Mouse (Mus musculus) lung, postnatal 0 days (tissue): ENCODE measurements around the gene Fbxw27. TPM values are rescaled to one million over a fixed set of nuclear protein-coding genes. Genes with fewer than 3 reads are reported as not detected.
"Not testable (repeated sequence)": the region's sequence is repeated elsewhere in the genome, so short reads cannot be mapped to it uniquely, and the experiment has no call there.

Experiments
- ATAC-seq: fragments of 200-750 bp; cut with Nextera tagmentation; 2 replicates; pipeline ENCODE4 v1.8.0; 2017; ENCODE audit warnings: moderate library complexity
- DNase-seq: peaks from one replicate; pipeline ENCODE4 v3.0.0-alpha.2; 2016; ENCODE audit warnings: low spot score
- H3K27ac ChIP-seq: fragments of 300-500 bp; sonication (generic); 2 replicates; pipeline ENCODE4 v1.5.1; 2014; ENCODE audit warnings: antibody characterized with exemption, mild to moderate bottlenecking, low read length, mixed read lengths
- H3K27me3 ChIP-seq: fragments of 300-500 bp; sonication (generic); replicated peaks from 2 replicates; pipeline ENCODE4 v1.6.1; 2014; ENCODE audit warnings: low read length, mixed read lengths; ENCODE audit not compliant: insufficient read depth
- H3K36me3 ChIP-seq: fragments of 300-500 bp; sonication (generic); 2 replicates; pipeline ENCODE4 v1.6.1; 2014; ENCODE audit warnings: low read length, mixed read lengths; ENCODE audit not compliant: insufficient read depth
- H3K4me1 ChIP-seq: fragments of 300-500 bp; sonication (generic); 2 replicates; pipeline ENCODE4 v1.6.1; 2014; ENCODE audit warnings: antibody characterized with exemption, low read depth, low read length, mixed read lengths; ENCODE audit not compliant: insufficient read depth
- H3K4me2 ChIP-seq: fragments of 300-500 bp; sonication (generic); replicated peaks from 2 replicates; pipeline ENCODE4 v1.6.1; 2014; ENCODE audit warnings: low read depth, mild to moderate bottlenecking, low read length, moderate library complexity, mixed read lengths
- H3K4me3 ChIP-seq: fragments of 300-500 bp; sonication (generic); 2 replicates; pipeline ENCODE4 v1.5.1; 2014; ENCODE audit warnings: low read depth, low read length
- H3K9ac ChIP-seq: fragments of 300-500 bp; sonication (generic); replicated peaks from 2 replicates; pipeline ENCODE4 v1.6.1; 2014; ENCODE audit warnings: low read depth, mild to moderate bottlenecking
- H3K9me3 ChIP-seq: fragments of 300-500 bp; sonication (generic); 2 replicates; pipeline ENCODE4 v1.6.1; 2016; ENCODE audit warnings: low read length, mixed read lengths
- CTCF ChIP-seq: IDR thresholded peaks from 2 replicates; pipeline ENCODE4 v1.5.1; 2016; ENCODE audit warnings: antibody characterized with exemption, mild to moderate bottlenecking
- EP300 ChIP-seq: IDR thresholded peaks from 2 replicates; pipeline ENCODE4 v1.6.1; 2016; ENCODE audit warnings: antibody characterized with exemption, mild to moderate bottlenecking, control low read depth
- WGBS: fragments of 180-500 bp; shearing (Covaris S2); extraction: QIAGEN DNeasy Blood & Tissue Kit; methylation state at CpG from one replicate; pipeline ENCODE4 v1.1.7; 2014; 5-methylcytosine and 5-hydroxymethylcytosine counted together
- polyA plus RNA-seq: library from polyadenylated mRNA; unstranded; fragments of >200 nt; fragmentation: Nextera tagmentation; extraction: Ambion mirVana; gene quantifications from 2 replicates; pipeline ENCODE4 v1.2.1, GENCODE M21; 2015

The Fbxw27 gene
- polyA plus RNA-seq, 1 experiment from 2014 or later = not detected

- 69% methylated on average over 2 of the region's 2 CpGs for WGBS
- Histone ChIP-seq H3K9ac (no peak overlapping the region), H3K27ac (no peak overlapping the region), H3K36me3 (no peaks in the 10 kb centered on the region), H3K27me3 (no peaks in the 10 kb centered on the region), H3K4me2 (no peak overlapping the region), H3K4me1 (no peaks in the 10 kb centered on the region), H3K4me3 (no peak overlapping the region), H3K9me3 (no peaks in the 10 kb centered on the region)
- ATAC-seq (no peak), DNase-seq (no peak)
- TF ChIP-seq EP300 (no peak), CTCF (no peak)
These were observed 5.3 kb upstream of the Fbxw27 start for GRCm38 (mm10) chr9:109795811-109796210.

GRCm38 (mm10) chr9:109795221-109795620 is 4.8 kb upstream of the Fbxw27 start:
- no peaks in the 10 kb centered on the region for H3K27me3 ChIP-seq
- no peak overlapping the region for H3K27ac ChIP-seq
- DNase-seq (no peak), ATAC-seq (no peak)
- no peak overlapping the region for H3K4me3 ChIP-seq
- H3K9ac ChIP-seq = no peak overlapping the region
- H3K4me2 ChIP-seq = no peak overlapping the region
- no peaks in the 10 kb centered on the region for H3K4me1 ChIP-seq
- no peaks in the 10 kb centered on the region for H3K36me3 ChIP-seq
- no peak for TF ChIP-seq EP300
- TF ChIP-seq CTCF = no peak
- 75% methylated on average over 2 of the region's 2 CpGs for WGBS
- no peaks in the 10 kb centered on the region for H3K9me3 ChIP-seq

DNA sequence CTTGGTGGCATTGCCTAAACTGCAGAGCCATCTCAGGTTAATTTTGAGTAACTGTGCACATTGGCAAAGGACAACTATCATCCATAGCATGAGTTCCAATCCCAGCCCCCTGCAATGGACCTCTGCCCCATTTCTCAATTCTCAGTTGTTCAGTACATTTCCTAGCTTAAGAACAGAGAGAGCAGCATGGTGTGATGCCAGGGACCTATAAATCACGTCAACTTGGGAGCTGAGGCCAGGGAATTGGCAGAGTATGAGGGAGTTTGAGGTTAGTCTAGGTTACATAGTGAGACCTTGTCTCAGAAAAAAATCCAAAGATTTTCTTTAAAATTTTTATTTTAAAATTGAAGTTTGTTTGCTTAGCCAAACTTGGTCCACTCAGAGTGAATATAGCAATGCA is 23.6 kb downstream of the Fbxw27 start:
- not testable (repeated sequence) for H3K9ac ChIP-seq, DNase-seq, H3K4me1 ChIP-seq, H3K27me3 ChIP-seq, ATAC-seq, H3K36me3 ChIP-seq, H3K9me3 ChIP-seq, H3K4me2 ChIP-seq, H3K4me3 ChIP-seq, H3K27ac ChIP-seq
- WGBS = 62% methylated on average over 1 of the region's 1 CpGs

GRCm38 (mm10) chr9:109745989-109746388 is 44.5 kb downstream of the Fbxw27 start, which contains the start of gene Fbxw26:
Gene Fbxw26 (minus strand): TSS chr9:109746089.
- not testable (repeated sequence) for H3K9ac ChIP-seq, H3K4me3 ChIP-seq, H3K36me3 ChIP-seq, H3K27me3 ChIP-seq, H3K4me2 ChIP-seq, H3K27ac ChIP-seq, H3K4me1 ChIP-seq, ATAC-seq, DNase-seq, H3K9me3 ChIP-seq
- 73% methylated on average over 3 of the region's 3 CpGs for WGBS

Other genes starting within 250 kb of the Fbxw27 start
- not detected in 2 replicates for gene Fbxw15, start 222.4 kb downstream of the Fbxw27 start, polyA plus RNA-seq
- gene Fbxw24, start 164.6 kb downstream of the Fbxw27 start, polyA plus RNA-seq = not detected in 2 replicates
- gene Fbxw25, start 126.0 kb downstream of the Fbxw27 start, polyA plus RNA-seq = not detected in 2 replicates
- gene Fbxw18, start 88.0 kb downstream of the Fbxw27 start, polyA plus RNA-seq = not detected in 2 replicates
- gene Fbxw26, start 44.6 kb downstream of the Fbxw27 start, polyA plus RNA-seq = not detected in 2 replicates
- gene Spink8, start 21.6 kb upstream of the Fbxw27 start, polyA plus RNA-seq = not detected in 2 replicates
- gene Nme6, start 42.1 kb upstream of the Fbxw27 start, polyA plus RNA-seq = 22.3 and 24.4 TPM in 2 replicates
- gene Camp, start 58.9 kb upstream of the Fbxw27 start, polyA plus RNA-seq = 10.3 and 13.1 TPM in 2 replicates
- 7.1 and 8.7 TPM in 2 replicates for gene Cdc25a, start 84.9 kb upstream of the Fbxw27 start, polyA plus RNA-seq
- 35.6 and 36.9 TPM in 2 replicates for gene Map4, start 140.8 kb upstream of the Fbxw27 start, polyA plus RNA-seq